Mouse (Mus musculus) telencephalon, adult 2 months (tissue): ENCODE data around the gene Rcn1.

ENCODE experiments used
- DNase-seq: peaks from one replicate; pipeline ENCODE4 v3.0.0-alpha.2; 2011; ENCODE audit warnings: low read depth, low spot score

Gene Rcn1

DNA sequence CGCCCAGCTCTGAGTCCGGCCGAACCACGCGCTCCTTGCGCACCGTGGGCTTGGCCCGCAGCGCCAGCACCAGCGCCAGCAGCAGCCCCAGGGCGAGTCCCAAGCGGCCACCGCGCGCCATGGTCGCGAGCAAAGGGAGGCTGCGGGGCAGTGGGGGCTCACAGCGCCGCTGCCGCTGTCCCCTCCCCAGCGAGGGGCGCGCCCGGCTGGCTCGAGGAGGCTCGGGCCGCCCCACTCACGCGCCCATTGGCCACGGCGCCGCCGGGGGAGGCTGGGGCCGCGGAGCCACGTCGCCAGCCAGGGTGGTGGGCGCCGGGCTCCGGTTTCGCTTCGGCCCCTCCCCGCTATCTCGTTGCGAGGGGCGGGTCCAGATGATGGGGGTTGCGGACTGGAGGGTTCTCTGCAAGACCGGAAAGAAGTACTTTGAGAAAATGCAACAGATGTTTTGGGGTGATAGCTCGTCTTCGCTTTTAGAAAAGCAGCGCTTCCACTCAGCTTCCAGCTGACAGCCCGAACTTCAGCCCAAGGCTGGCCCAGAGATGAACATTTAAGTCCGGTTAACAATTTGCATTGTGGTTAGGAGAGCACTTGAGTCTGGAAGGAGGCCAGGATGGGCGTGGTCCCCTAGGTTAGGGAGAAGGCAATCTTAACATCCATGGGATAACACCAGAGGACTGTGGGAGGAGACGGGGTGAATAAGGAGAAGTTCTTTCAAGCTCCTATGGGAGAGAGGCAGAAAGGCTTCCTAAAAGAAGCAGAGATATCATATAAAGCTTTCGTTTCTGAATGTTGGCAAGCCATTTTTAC lies at the start of gene Rcn1:
Gene Rcn1, minus strand, starts transcription at position 235 of the 807 bp plus-strand sequence.
- DNase-seq: no peak

GRCm38 (mm10) chr2:105444072-105444471 lies 45.0 kb upstream of the Rcn1 start:
- DNase-seq: no peak

DNA sequence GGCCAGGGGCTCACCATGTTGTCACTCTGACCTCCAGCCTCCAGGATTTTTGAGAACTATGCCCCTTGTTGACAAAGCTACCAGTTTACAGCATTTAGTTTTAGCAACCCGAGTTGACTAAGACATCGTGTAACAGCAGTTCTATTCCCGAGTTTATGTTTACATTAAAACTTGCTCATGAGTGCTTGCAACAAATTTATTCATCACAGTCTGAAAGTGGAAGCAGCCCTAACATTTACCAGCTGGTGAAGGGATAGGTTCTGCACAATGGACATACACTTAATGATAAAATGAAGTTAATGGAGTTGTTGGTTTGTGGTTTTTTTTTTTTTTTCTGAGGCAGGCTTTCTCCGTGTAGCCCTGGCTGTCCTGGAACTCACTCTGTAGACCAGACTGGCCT lies 39.9 kb upstream of the Rcn1 start:
- no peak for DNase-seq

- DNase-seq: no peak
These were observed 39.4 kb upstream of the Rcn1 start for GRCm38 (mm10) chr2:105438525-105438924.

DNA sequence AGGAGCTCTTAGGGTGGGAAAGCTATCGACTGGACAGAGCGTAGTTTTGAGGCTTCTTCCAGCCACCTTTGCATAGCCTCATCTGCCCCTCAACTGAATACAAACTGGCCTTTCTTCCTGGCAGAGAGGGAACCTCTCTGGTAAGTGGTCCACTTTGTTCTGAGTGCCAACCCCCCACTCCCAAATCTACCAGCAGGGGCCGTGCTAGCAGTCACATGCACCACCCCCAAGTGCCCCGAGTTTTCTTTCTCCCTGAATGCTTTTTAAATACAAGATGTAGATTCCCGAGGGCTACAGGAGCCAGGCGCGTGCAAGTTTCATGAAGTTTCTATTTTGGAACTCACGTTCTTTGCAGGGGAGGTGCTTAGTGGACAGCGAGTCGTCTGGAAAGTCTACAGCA lies 33.8 kb upstream of the Rcn1 start:
- DNase-seq: no peak

- DNase-seq: no peak
These were observed 31.3 kb upstream of the Rcn1 start for GRCm38 (mm10) chr2:105430373-105430772.

GRCm38 (mm10) chr2:105429899-105430298 lies 30.8 kb upstream of the Rcn1 start:
- no peak for DNase-seq

DNA sequence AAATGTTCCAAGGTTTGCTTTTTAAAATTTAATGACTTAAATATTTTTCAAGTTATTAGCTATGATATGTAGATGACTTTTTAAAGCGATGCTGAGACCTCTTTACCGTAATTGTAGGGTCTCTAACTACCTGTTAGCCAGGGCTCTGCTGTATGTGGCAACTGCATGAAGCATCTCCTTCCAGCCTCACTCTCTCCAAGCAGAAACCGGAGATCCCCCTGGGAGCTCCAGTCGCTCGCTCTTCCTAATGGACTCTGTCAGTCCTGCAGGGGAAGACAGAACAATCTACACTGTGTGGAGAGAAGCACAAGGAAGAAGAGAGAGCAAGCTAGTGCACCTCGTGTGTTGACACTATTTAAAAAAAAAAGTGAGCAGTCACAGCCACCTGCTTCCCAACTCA lies 29.3 kb upstream of the Rcn1 start:
- DNase-seq: no peak

- DNase-seq: no peak
These were observed 28.9 kb upstream of the Rcn1 start for GRCm38 (mm10) chr2:105428029-105428428.

GRCm38 (mm10) chr2:105427447-105427846 lies 28.3 kb upstream of the Rcn1 start:
- DNase-seq: no peak

- no peak for DNase-seq
These were observed 19.6 kb upstream of the Rcn1 start for GRCm38 (mm10) chr2:105418629-105419227.

- DNase-seq: no peak
These were observed 18.5 kb upstream of the Rcn1 start for GRCm38 (mm10) chr2:105417663-105418062.

- DNase-seq: no peak
These were observed 17.7 kb upstream of the Rcn1 start for GRCm38 (mm10) chr2:105416660-105417348.

- DNase-seq: no peak
These were observed 17.0 kb upstream of the Rcn1 start for GRCm38 (mm10) chr2:105416046-105416659.

DNA sequence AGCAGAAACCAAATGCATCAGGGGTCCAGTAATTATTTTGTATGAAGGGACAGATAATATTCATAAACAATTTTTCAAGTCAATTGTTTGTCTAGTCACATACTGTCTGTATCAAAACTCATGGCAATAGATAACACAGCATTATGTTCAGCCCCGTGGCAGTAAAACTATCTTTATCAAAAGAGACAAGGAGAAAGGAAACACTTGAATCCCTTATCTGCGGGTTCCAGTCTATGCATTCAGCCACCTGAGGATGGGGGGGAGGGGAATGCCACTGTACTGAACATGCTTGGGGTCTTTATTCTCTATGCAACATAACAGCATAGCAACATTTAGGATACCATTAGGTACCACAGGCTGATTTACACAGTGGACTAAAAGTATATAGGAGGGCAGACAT lies 15.2 kb upstream of the Rcn1 start:
- DNase-seq: no peak

DNA sequence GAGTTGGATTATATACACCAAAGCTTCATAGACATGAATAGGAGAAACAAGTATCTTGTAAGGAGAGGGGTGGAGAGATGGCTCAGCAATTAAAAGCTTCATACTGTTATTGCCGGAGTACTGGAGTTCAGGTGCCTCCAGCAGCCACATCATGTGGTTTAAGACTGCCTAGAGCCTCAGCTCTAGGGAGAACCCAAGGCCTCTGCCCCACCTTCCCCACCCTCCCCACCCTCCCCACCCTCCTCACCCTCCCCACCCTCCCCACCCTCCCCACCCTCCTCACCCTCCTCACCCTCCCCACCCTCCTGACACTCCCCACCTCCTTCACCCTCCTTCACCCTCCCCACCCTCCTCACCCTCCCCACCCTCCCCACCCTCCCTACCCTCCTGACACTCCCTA lies 10.1 kb upstream of the Rcn1 start:
- no peak for DNase-seq

DNA sequence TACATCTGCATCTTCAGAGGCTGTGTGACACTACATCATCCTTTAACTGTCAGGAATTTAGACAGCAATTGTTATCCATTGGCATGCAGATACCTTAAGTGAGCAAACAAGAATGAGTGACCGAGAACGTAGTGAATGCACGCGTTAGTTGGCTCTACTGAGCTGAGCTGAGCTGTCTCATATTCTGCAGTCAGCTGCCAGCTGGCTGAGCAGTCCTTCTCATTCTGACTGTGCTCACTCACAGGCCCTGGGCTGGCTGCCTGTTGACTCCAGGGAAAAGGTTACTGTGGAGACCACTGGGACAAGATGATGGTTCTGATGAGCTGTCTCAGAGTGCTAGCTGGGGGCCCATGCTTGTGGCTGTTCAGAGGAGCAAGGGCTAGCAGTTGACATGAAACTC lies 9.4 kb upstream of the Rcn1 start:
- DNase-seq: no peak

DNA sequence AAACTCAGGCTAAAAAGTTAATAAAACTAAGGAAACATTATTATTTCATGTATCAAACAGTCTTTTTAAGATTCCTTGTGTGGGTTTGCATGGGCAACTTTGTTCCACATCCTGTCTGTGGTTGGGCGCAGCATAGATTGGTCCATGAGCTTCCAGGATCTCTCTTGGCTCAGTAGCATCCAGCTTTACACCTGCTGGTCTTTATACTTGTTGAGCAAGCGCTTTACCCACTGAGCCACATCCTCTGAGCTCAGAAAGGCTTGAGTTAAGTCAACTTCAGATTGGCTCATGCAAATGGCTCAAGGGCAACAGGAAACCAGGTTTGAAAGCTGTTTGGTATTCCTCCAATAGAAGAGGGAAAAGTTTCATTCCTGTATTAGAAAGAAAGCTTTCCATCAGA lies 3.1 kb upstream of the Rcn1 start:
- DNase-seq: no peak

GRCm38 (mm10) chr2:105400558-105400957 lies 1.4 kb upstream of the Rcn1 start:
- no peak for DNase-seq

DNA sequence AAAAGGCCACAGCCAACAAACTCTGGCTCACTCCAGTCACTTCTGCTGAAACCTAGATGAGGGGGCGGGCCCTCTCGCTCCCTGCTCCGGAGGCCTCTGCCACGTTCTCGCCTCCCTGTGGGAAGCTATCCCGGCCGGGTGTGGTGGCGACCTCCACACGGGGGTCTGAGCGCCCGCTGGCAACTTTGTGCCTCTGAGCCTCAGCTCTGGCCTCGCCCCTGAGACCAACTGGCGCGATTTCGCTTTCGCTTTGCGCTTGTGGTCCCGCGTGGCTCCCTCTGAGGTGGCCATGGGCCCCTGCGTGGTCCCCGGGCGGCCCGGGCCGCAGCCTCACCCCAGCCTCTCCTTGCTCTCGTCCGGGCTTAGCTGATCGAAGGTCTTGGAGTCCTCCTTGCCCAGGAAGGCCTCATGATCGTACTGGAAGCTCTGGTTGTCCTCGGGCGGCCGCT lies 459 bp downstream of the Rcn1 start:
- DNase-seq: no peak

DNA sequence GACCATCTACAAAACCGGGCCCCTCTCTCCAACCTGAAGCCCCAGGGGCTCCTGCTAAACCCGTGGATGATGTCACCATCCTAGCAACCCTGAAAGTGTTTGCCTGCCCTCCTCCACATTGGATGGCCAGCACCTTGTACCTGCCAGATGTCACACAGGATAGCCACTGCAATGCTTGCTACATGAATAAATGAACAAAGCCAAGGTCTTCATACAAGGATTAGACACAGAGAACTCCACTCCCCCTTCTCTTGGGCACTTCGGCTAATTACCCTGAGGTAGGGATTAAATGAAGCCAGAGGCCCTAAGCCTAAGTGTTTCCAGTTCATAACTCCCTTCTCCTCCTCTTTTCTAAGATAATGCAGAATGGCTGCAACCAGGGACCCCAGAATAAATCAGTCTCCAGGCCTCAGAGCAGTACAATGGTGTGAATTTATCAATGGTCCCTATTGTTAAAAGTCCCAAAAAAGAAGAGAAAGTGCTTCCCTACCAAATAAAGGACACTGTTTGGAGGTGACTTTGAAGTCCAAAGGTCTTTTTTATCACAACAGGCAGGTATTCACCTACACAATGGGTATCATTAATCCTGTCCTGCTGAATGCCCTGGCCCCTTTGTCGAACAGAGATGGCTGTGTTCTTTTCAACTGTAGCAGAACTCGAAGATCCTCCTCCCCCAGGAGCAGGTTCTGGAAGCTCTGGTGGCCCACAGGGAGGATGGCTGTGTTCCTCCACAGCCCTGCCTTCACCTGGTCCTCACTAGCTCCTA lies 1.5 kb downstream of the Rcn1 start:
- DNase-seq: no peak

DNA sequence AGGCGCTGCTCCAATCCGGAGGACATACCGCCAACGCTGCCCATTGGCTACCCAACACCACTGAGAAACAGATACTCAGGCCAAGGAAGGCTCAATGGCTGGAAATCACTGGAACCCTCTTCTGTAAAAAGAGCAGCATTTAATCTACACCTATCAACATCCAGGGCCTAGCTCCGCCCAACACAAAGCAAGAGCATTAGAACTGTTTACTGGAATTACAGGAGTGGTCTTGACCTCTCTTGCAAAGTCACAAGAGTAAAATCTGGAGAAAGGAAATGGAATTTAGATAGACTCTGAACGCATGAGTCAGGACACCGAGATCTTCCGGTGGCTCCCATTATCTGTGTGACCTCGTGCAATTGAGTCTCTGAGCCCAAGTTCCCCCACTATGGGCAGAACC lies 3.1 kb downstream of the Rcn1 start:
- DNase-seq: no peak
